Mouse (Mus musculus) midbrain, embryonic 13.5 days (tissue): Measurements from ENCODE around the gene Sema3d. TPM values are rescaled to one million over a fixed set of nuclear protein-coding genes. Genes with fewer than 3 reads are reported as not detected.

Experiments
- ATAC-seq: fragments of 200-750 bp; cut with Nextera tagmentation; 2 replicates; pipeline ENCODE4 v1.8.0; 2017; ENCODE audit warnings: mild to moderate bottlenecking, moderate TSS enrichment, moderate library complexity
- H3K27ac ChIP-seq: fragments of 300-500 bp; sonication (generic); 2 replicates; pipeline ENCODE4 v1.5.1; 2015; ENCODE audit warnings: inconsistent platforms, mild to moderate bottlenecking, moderate library complexity
- H3K27me3 ChIP-seq: fragments of 300-500 bp; sonication (generic); 2 replicates; pipeline ENCODE4 v1.6.1; 2015; ENCODE audit warnings: mild to moderate bottlenecking, inconsistent platforms
- H3K36me3 ChIP-seq: fragments of 300-500 bp; sonication (generic); 2 replicates; pipeline ENCODE4 v1.6.1; 2015; ENCODE audit warnings: mild to moderate bottlenecking, inconsistent platforms
- H3K4me1 ChIP-seq: fragments of 300-500 bp; sonication (generic); replicated peaks from 2 replicates; pipeline ENCODE4 v1.6.1; 2015; ENCODE audit warnings: inconsistent platforms
- H3K4me2 ChIP-seq: fragments of 300-500 bp; sonication (generic); replicated peaks from 2 replicates; pipeline ENCODE4 v1.6.1; 2015; ENCODE audit warnings: moderate library complexity, mild to moderate bottlenecking, inconsistent platforms
- H3K4me3 ChIP-seq: fragments of 300-500 bp; sonication (generic); replicated peaks from 2 replicates; pipeline ENCODE4 v1.5.1; 2015; ENCODE audit warnings: mild to moderate bottlenecking, inconsistent platforms
- H3K9ac ChIP-seq: fragments of 300-500 bp; sonication (generic); replicated peaks from 2 replicates; pipeline ENCODE4 v1.6.1; 2015; ENCODE audit warnings: mild to moderate bottlenecking, inconsistent platforms
- H3K9me3 ChIP-seq: fragments of 300-500 bp; sonication (generic); 2 replicates; pipeline ENCODE4 v1.6.1; 2016; ENCODE audit warnings: mild to moderate bottlenecking, inconsistent platforms
- WGBS: fragments of 180-500 bp; shearing (Covaris S2); methylation state at CpG from one replicate; pipeline ENCODE4 v1.1.7; 2015; 5-methylcytosine and 5-hydroxymethylcytosine counted together
- polyA plus RNA-seq: library from polyadenylated mRNA; unstranded; fragments of >200 nt; fragmentation: Nextera tagmentation; extraction: Ambion mirVana; gene quantifications from 2 replicates; pipeline ENCODE4 v1.2.1, GENCODE M21; 2015

Gene Sema3d
- polyA plus RNA-seq, 1 experiment from 2014 or later: 1.2 TPM

DNA sequence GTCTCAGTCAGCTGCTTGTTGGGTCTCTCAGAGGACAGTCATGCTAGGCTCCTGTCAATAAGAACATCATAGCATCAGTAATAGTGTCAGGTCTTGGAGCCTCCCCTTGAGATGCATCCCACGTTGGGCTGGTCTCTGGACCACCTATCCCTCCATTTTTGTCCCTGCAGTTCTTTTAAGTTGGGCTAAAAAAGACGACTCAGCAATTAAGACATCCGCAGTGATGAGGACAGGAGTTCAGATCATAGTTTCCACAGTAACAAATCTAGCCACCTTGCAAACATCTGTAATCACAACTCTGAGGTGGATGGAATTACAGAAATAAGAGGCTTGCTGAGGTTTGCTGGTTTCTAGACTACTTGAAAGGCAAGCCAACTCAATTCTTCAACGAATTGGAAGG is 67.9 kb downstream of the Sema3d start:
- no peak overlapping the region for H3K27ac ChIP-seq
- no peak for ATAC-seq
- H3K9ac ChIP-seq: no peak overlapping the region
- 88% methylated on average over 4 of the region's 4 CpGs for WGBS
- no peaks in the 10 kb centered on the region for H3K4me1 ChIP-seq
- no peaks in the 10 kb centered on the region for H3K36me3 ChIP-seq
- no peaks in the 10 kb centered on the region for H3K9me3 ChIP-seq
- H3K27me3 ChIP-seq: no peaks in the 10 kb centered on the region
- H3K4me3 ChIP-seq: no peak overlapping the region
- no peak overlapping the region for H3K4me2 ChIP-seq

GRCm38 (mm10) chr5:12454946-12455345 is 71.8 kb downstream of the Sema3d start:
- 62% methylated on average over 1 of the region's 1 CpGs for WGBS
- H3K9ac ChIP-seq: no peak overlapping the region
- no peak overlapping the region for H3K27ac ChIP-seq
- H3K27me3 ChIP-seq: no peaks in the 10 kb centered on the region
- no peaks in the 10 kb centered on the region for H3K4me1 ChIP-seq
- no peaks in the 10 kb centered on the region for H3K9me3 ChIP-seq
- no peak for ATAC-seq
- H3K4me3 ChIP-seq: no peak overlapping the region
- no peak overlapping the region for H3K4me2 ChIP-seq
- no peaks in the 10 kb centered on the region for H3K36me3 ChIP-seq

GRCm38 (mm10) chr5:12457509-12457908 is 74.3 kb downstream of the Sema3d start:
- 84% methylated on average over 1 of the region's 1 CpGs for WGBS

GRCm38 (mm10) chr5:12467568-12468336 is 84.6 kb downstream of the Sema3d start:
- no peak for ATAC-seq
- no peak overlapping the region for H3K4me3 ChIP-seq
- no peaks in the 10 kb centered on the region for H3K4me1 ChIP-seq
- H3K9me3 ChIP-seq: no peaks in the 10 kb centered on the region
- no peak overlapping the region for H3K27ac ChIP-seq
- H3K27me3 ChIP-seq: no peaks in the 10 kb centered on the region
- WGBS: 91% methylated on average over 4 of the region's 4 CpGs
- no peaks in the 10 kb centered on the region for H3K36me3 ChIP-seq
- no peak overlapping the region for H3K9ac ChIP-seq
- H3K4me2 ChIP-seq: no peak overlapping the region

More at GRCm38 (mm10) chr5:12457509-12457908, 74.3 kb downstream of the Sema3d start:
- Histone ChIP-seq H3K27ac (no peak overlapping the region), H3K9ac (no peak overlapping the region), H3K36me3 (no peaks in the 10 kb centered on the region), H3K4me3 (no peak overlapping the region), H3K4me1 (no peaks in the 10 kb centered on the region), H3K4me2 (no peak overlapping the region), H3K9me3 (no peaks in the 10 kb centered on the region), H3K27me3 (no peaks in the 10 kb centered on the region)
- ATAC-seq: no peak

DNA sequence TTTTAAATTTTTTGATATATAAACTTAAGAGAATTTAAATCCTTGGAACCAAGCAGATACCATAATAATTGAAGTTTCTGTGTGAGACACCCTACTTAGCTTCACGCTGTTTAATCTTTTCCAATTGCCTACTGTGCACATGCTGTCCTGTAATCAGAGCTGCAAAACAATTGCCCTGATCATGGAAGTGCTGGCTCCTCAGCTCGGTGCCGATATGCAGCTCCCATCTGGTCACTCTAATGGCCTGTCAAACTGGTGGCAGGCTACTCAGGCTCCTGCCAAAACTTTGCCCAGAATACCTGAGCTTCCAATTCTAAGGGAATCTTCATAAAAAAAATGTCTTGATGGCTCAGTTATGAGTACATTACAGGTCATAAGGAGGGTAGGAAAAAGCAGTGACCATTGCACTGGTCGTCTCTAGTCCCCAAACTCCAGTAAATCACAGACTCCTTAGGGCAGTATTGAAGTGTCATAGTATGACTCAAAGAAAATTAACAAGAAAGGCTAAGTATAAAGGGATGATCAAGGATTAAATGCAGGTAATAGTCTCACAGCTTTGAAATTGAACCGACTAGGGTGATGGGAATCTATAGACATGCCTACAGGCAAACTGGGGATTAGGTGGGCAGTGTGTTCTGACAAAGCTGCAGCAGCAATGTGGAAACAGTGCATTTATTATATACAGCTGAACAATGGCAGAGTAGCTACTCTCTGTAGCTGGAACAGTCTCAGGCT is 91.9 kb downstream of the Sema3d start:
- Histone ChIP-seq H3K36me3 (no peaks in the 10 kb centered on the region), H3K4me2 (no peak overlapping the region), H3K9ac (no peak overlapping the region), H3K4me1 (peaks cover 8% of the 10 kb centered on the region; the same call in 1 of the 2 replicates), H3K4me3 (no peak overlapping the region), H3K27me3 (no peaks in the 10 kb centered on the region), H3K9me3 (0 out of 2 replicates have a peak, but pooled peaks cover 2% of the 10 kb centered on the region), H3K27ac (no peak overlapping the region; the same call in 1 of the 2 replicates)
- 46% methylated on average over 5 of the region's 5 CpGs for WGBS
- ATAC-seq: peak; percentile 72

DNA sequence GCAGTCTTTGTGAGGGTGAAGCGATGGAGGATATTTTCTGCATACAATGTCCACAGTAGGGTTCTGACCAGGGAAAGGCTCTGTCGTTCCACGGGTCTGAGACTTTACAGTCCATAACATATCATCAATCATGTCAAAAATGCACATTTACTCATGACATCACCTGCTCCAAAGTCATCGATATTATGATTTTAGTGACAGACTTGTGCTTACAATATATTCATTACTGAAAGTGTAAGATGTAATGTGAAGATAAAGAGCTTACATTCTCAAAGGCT is 92.4 kb downstream of the Sema3d start:
- no peak overlapping the region for H3K9ac ChIP-seq
- peaks cover 8% of the 10 kb centered on the region; the same call in 1 of the 2 replicates for H3K4me1 ChIP-seq
- H3K4me2 ChIP-seq: no peak overlapping the region
- no peak for ATAC-seq
- H3K27ac ChIP-seq: no peak overlapping the region; the same call in 1 of the 2 replicates
- 71% methylated on average over 4 of the region's 4 CpGs for WGBS
- H3K4me3 ChIP-seq: no peak overlapping the region
- H3K36me3 ChIP-seq: no peaks in the 10 kb centered on the region
- H3K9me3 ChIP-seq: 0 out of 2 replicates have a peak, but pooled peaks cover 2% of the 10 kb centered on the region
- H3K27me3 ChIP-seq: no peaks in the 10 kb centered on the region

GRCm38 (mm10) chr5:12487926-12488325 is 104.7 kb downstream of the Sema3d start:
- H3K27me3 ChIP-seq: no peaks in the 10 kb centered on the region
- no peaks in the 10 kb centered on the region for H3K9me3 ChIP-seq
- H3K27ac ChIP-seq: no peak overlapping the region
- ATAC-seq: no peak
- WGBS: 83% methylated on average over 2 of the region's 2 CpGs
- no peak overlapping the region for H3K9ac ChIP-seq
- H3K4me2 ChIP-seq: no peak overlapping the region
- no peaks in the 10 kb centered on the region for H3K4me1 ChIP-seq
- H3K36me3 ChIP-seq: no peaks in the 10 kb centered on the region
- H3K4me3 ChIP-seq: no peak overlapping the region

- 87% methylated on average over 1 of the region's 1 CpGs for WGBS
- Histone ChIP-seq H3K27ac (no peak overlapping the region), H3K4me1 (no peaks in the 10 kb centered on the region), H3K4me2 (no peak overlapping the region), H3K4me3 (no peak overlapping the region), H3K9me3 (no peaks in the 10 kb centered on the region), H3K36me3 (no peaks in the 10 kb centered on the region), H3K9ac (no peak overlapping the region), H3K27me3 (no peaks in the 10 kb centered on the region)
- ATAC-seq: no peak
These were observed 108.5 kb downstream of the Sema3d start for GRCm38 (mm10) chr5:12491704-12492103.

- ATAC-seq: peak; percentile 91
- Histone ChIP-seq H3K27ac (peak overlapping the region; percentile 2; the same call in 1 of the 2 replicates), H3K36me3 (no peaks in the 10 kb centered on the region), H3K4me3 (no peak overlapping the region), H3K9me3 (no peaks in the 10 kb centered on the region), H3K4me2 (no peak overlapping the region), H3K27me3 (no peaks in the 10 kb centered on the region), H3K4me1 (peaks cover 22% of the 10 kb centered on the region), H3K9ac (no peak overlapping the region)
- 38% methylated on average over 6 of the region's 6 CpGs for whole genome bisulfite sequencing
These were observed 115.2 kb downstream of the Sema3d start for GRCm38 (mm10) chr5:12498227-12498928.

- ATAC-seq: no peak
- H3K9me3 ChIP-seq: no peaks in the 10 kb centered on the region
These were observed 115.9 kb downstream of the Sema3d start for GRCm38 (mm10) chr5:12499037-12499436.

DNA sequence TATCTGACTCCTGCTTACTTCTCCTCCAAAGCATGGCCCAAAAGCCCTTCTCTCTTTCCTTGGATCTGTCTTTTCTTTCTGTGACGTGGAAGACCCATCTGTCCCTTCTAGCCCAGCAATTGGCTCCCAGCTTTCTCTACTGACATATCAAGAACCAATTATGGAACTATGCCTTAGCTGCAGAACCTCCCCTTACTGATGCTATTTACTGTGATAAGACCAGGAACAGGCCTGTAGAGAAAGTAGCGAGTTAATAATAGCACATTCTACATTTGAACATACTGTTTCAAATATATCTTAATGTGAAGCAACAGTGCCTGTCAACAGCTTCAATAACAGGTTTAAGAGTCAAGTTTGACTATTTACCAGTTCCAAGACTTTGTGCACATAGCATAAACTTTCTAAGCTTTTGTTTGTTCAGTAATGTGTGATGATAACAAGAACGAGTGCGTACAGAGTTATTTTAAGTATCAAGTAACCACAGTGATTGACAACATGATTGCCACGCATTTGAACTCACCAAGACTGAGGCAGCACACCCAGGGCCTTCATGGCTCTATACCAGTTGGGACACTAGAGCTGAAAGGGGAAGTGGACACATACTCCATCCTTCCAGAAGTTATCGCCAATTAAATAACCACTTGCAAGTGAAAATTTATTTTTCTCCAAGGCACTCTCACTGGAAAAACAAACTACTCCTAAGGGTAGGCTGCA is 116.8 kb downstream of the Sema3d start:
- no peak for ATAC-seq
- H3K9me3 ChIP-seq: no peaks in the 10 kb centered on the region

More at GRCm38 (mm10) chr5:12499037-12499436, 115.9 kb downstream of the Sema3d start:
- Histone ChIP-seq H3K4me3 (no peak overlapping the region), H3K27me3 (no peaks in the 10 kb centered on the region), H3K27ac (0 out of 2 replicates have a peak overlapping the region, but pooled peaks have one; percentile 2), H3K36me3 (no peaks in the 10 kb centered on the region), H3K4me1 (peaks cover 22% of the 10 kb centered on the region), H3K9ac (no peak overlapping the region), H3K4me2 (no peak overlapping the region)
- 82% methylated on average over 5 of the region's 5 CpGs for whole genome bisulfite sequencing

More for the DNA sequence above, 116.8 kb downstream of the Sema3d start:
- Histone ChIP-seq H3K4me3 (no peak overlapping the region), H3K4me2 (no peak overlapping the region), H3K4me1 (peaks cover 22% of the 10 kb centered on the region), H3K36me3 (no peaks in the 10 kb centered on the region), H3K27ac (no peak overlapping the region), H3K27me3 (no peaks in the 10 kb centered on the region), H3K9ac (no peak overlapping the region)
- WGBS: 88% methylated on average over 6 of the region's 6 CpGs
